Mouse (Mus musculus): Measurements from ENCODE around the gene Dock4.

DNA sequence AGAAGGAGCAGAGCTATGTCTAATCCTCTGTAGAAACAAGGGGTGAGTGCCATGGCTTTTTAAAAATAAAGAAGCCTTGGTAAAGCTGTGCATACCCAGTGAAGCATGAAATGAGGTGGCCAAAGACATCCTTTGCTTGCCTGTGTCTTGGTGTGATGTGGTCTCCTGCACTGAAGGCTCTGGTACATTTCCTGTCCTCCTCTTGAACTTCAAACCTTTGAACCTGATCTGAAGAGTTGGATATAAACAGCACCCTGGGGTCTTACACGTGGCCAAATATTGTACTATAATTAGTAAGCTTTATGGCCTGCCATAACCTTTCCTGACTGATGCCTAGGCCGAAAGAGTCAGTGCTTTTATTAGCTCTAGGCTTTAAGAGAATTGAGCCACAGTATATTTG lies 134.6 kb downstream of the Dock4 start:
- TF ChIP-seq CTCF (IDR thresholded peaks at IDR 0.05; ENCODE audit: control insufficient read depth, insufficient read depth, low read length), result no peak
- no peak for TF ChIP-seq POLR2A (IDR thresholded peaks at IDR 0.05; ENCODE audit: borderline replicate concordance, control insufficient read depth, low read depth, low read length)

Data from bone marrow, adult 2 months (tissue).